Mouse (Mus musculus): Measurements from ENCODE around the gene Gramd1a. TPM values are rescaled to one million over a fixed set of nuclear protein-coding genes. Genes with fewer than 3 reads are reported as not detected.
A peak's percentile ranks its signal among the peaks of the same experiment; 100 is the strongest.

Gene Gramd1a
- polyA plus RNA-seq, 1 experiment from 2014 or later = 57.9 TPM

GRCm38 (mm10) chr7:31144886-31145285 lies 10.8 kb downstream of the Gramd1a start:
- ATAC-seq (ENCODE audit: insufficient read depth, low FRiP score) = no peak
- Histone ChIP-seq H3K4me1 (ENCODE audit: control insufficient read depth, insufficient read depth, low read length) (peaks cover 33% of the 10 kb centered on the region), H3K27ac (ENCODE audit: low read length) (no peak overlapping the region), H3K4me3 (replicated peaks; ENCODE audit: low read length) (no peak overlapping the region), H3K27me3 (ENCODE audit: control insufficient read depth, insufficient read depth, low read length) (no peaks in the 10 kb centered on the region), H3K9ac (ENCODE audit: low read length) (no peak overlapping the region), H3K4me2 (ENCODE audit: low read depth, low read length) (no peak overlapping the region), H3K36me3 (ENCODE audit: control insufficient read depth, insufficient read depth, low read length) (peaks cover 29% of the 10 kb centered on the region), H3K9me3 (replicated peaks; ENCODE audit: control insufficient read depth, low read length) (no peaks in the 10 kb centered on the region)
- WGBS = 95% methylated on average over 16 of the region's 16 CpGs

DNA sequence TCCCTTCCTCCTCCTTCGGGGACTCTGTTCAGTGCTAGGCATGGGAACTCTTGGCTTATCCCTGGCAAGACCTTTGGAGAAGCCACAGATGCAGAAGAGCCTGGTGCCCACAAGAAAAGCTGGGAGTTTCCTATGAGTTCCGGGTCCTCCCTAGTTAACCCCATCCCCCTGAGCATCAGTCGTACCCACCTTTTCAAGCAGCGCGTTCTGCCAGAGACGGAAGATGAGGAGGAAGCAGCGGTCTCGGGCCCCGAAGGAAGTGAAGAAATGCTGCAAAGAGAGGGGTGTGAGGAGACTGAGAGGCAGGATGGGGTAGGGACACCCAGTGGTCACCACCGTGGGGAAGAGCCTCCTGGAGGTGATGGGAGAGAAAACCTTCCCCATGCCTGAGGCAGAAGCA lies 14.8 kb downstream of the Gramd1a start:
- no peak for ATAC-seq (ENCODE audit: insufficient read depth, low FRiP score)
- Histone ChIP-seq H3K4me2 (ENCODE audit: low read depth, low read length) (no peak overlapping the region), H3K27me3 (ENCODE audit: control insufficient read depth, insufficient read depth, low read length) (no peaks in the 10 kb centered on the region), H3K27ac (ENCODE audit: low read length) (no peak overlapping the region), H3K9ac (ENCODE audit: low read length) (no peak overlapping the region), H3K4me1 (ENCODE audit: control insufficient read depth, insufficient read depth, low read length) (peaks cover 4% of the 10 kb centered on the region), H3K4me3 (replicated peaks; ENCODE audit: low read length) (no peak overlapping the region), H3K36me3 (ENCODE audit: control insufficient read depth, insufficient read depth, low read length) (peaks cover 59% of the 10 kb centered on the region), H3K9me3 (replicated peaks; ENCODE audit: control insufficient read depth, low read length) (no peaks in the 10 kb centered on the region)
- 92% methylated on average over 10 of the region's 10 CpGs for WGBS

- H3K4me3 ChIP-seq (replicated peaks; ENCODE audit: low read length) = no peak overlapping the region
- peaks cover 59% of the 10 kb centered on the region for H3K36me3 ChIP-seq (ENCODE audit: control insufficient read depth, insufficient read depth, low read length)
- 81% methylated on average over 4 of the region's 4 CpGs for WGBS
- H3K9me3 ChIP-seq (replicated peaks; ENCODE audit: control insufficient read depth, low read length) = no peaks in the 10 kb centered on the region
- H3K4me1 ChIP-seq (ENCODE audit: control insufficient read depth, insufficient read depth, low read length) = no peaks in the 10 kb centered on the region
- no peak overlapping the region for H3K4me2 ChIP-seq (ENCODE audit: low read depth, low read length)
- ATAC-seq (ENCODE audit: insufficient read depth, low FRiP score) = no peak
- no peak overlapping the region for H3K27ac ChIP-seq (ENCODE audit: low read length)
- no peak overlapping the region for H3K9ac ChIP-seq (ENCODE audit: low read length)
- no peaks in the 10 kb centered on the region for H3K27me3 ChIP-seq (ENCODE audit: control insufficient read depth, insufficient read depth, low read length)
Observed at GRCm38 (mm10) chr7:31140302-31140701, 15.4 kb downstream of the Gramd1a start.

DNA sequence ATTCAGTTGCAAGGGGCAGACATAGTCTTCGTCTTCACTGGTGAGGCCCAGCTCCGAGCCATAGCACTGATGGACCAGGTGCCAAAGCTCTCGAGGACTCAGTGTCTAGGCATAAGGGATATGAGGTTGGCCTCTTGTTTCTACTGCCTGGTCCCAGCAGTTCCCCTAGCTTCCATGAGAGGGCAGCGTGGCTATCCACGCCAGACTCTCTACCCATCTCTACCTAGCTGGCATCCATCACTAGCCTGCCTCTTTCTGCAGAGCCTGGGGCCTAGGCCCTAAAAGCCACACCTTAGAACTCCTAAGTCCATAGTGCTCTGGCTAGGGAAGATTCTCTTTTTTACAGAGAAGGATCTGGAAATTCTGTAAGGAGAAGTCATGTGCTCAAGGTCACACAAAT lies 15.9 kb downstream of the Gramd1a start:
- 64% methylated on average over 5 of the region's 5 CpGs for WGBS
- no peaks in the 10 kb centered on the region for H3K27me3 ChIP-seq (ENCODE audit: control insufficient read depth, insufficient read depth, low read length)
- H3K4me2 ChIP-seq (ENCODE audit: low read depth, low read length) = no peak overlapping the region
- no peaks in the 10 kb centered on the region for H3K4me1 ChIP-seq (ENCODE audit: control insufficient read depth, insufficient read depth, low read length)
- H3K4me3 ChIP-seq (replicated peaks; ENCODE audit: low read length) = no peak overlapping the region
- no peaks in the 10 kb centered on the region for H3K9me3 ChIP-seq (replicated peaks; ENCODE audit: control insufficient read depth, low read length)
- H3K9ac ChIP-seq (ENCODE audit: low read length) = no peak overlapping the region
- no peak overlapping the region for H3K27ac ChIP-seq (ENCODE audit: low read length)
- 0 out of 2 replicates have a peak, but pooled peaks have one; percentile 26 for ATAC-seq (ENCODE audit: insufficient read depth, low FRiP score)
- H3K36me3 ChIP-seq (ENCODE audit: control insufficient read depth, insufficient read depth, low read length) = peaks cover 65% of the 10 kb centered on the region

DNA sequence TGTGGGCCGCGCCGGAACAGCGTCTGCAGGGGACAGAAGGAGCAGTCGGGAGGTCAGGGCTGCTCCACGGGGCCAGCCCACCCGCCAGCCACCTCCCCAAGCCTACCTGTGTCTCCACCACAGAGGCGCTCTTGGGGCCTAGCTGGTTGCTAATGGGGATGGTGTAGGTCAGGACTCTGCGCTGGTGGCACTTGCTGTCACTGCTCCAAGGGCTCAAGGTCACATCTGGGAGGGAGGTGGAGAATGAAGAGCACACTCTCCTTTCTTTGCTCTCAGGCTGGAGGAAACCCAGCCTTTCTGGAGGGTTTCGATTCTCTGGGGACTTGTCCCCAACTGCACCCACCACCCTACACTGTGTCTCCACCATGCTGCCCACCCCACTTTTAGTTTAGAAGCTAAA lies 20.0 kb downstream of the Gramd1a start:
- no peak overlapping the region for H3K27ac ChIP-seq (ENCODE audit: low read length)
- H3K27me3 ChIP-seq (ENCODE audit: control insufficient read depth, insufficient read depth, low read length) = no peaks in the 10 kb centered on the region
- no peak for ATAC-seq (ENCODE audit: insufficient read depth, low FRiP score)
- H3K9me3 ChIP-seq (replicated peaks; ENCODE audit: control insufficient read depth, low read length) = no peaks in the 10 kb centered on the region
- peaks cover 67% of the 10 kb centered on the region for H3K36me3 ChIP-seq (ENCODE audit: control insufficient read depth, insufficient read depth, low read length)
- H3K4me1 ChIP-seq (ENCODE audit: control insufficient read depth, insufficient read depth, low read length) = no peaks in the 10 kb centered on the region
- no peak overlapping the region for H3K4me3 ChIP-seq (replicated peaks; ENCODE audit: low read length)
- H3K4me2 ChIP-seq (ENCODE audit: low read depth, low read length) = no peak overlapping the region
- no peak overlapping the region for H3K9ac ChIP-seq (ENCODE audit: low read length)
- WGBS = 93% methylated on average over 10 of the region's 10 CpGs

- ATAC-seq (ENCODE audit: insufficient read depth, low FRiP score) = no peak
- Histone ChIP-seq H3K36me3 (ENCODE audit: control insufficient read depth, insufficient read depth, low read length) (peaks cover 45% of the 10 kb centered on the region), H3K27ac (ENCODE audit: low read length) (no peak overlapping the region), H3K4me2 (ENCODE audit: low read depth, low read length) (no peak overlapping the region), H3K27me3 (ENCODE audit: control insufficient read depth, insufficient read depth, low read length) (no peaks in the 10 kb centered on the region; the same call in 1 of the 2 replicates), H3K9me3 (replicated peaks; ENCODE audit: control insufficient read depth, low read length) (no peaks in the 10 kb centered on the region), H3K4me1 (ENCODE audit: control insufficient read depth, insufficient read depth, low read length) (no peaks in the 10 kb centered on the region), H3K9ac (ENCODE audit: low read length) (no peak overlapping the region), H3K4me3 (replicated peaks; ENCODE audit: low read length) (no peak overlapping the region)
- 88% methylated on average over 4 of the region's 4 CpGs for WGBS
Observed at GRCm38 (mm10) chr7:31131866-31132265, 23.8 kb downstream of the Gramd1a start.

DNA sequence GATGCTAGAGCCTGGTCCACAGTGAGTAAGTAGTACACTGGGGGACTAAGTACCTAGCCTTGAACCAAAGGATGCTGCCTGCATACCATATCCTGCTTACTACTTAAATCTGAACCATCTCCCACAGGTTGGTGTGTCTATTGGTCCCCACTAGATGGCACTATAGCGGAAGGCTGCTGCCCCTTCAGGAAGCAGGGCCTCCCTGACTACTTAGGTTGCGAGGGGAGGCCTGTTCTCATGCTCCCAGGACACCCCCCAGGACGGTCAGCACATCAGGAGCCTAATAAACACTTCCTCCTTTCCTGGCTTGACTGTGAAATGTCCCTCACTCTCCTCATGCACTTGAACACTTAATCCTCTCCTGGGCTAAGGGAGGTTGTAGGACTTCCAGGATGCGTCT lies 24.9 kb downstream of the Gramd1a start:
- Histone ChIP-seq H3K4me1 (ENCODE audit: control insufficient read depth, insufficient read depth, low read length) (peaks cover 5% of the 10 kb centered on the region; the same call in 1 of the 2 replicates), H3K36me3 (ENCODE audit: control insufficient read depth, insufficient read depth, low read length) (peaks cover 37% of the 10 kb centered on the region), H3K9ac (ENCODE audit: low read length) (no peak overlapping the region), H3K27ac (ENCODE audit: low read length) (no peak overlapping the region), H3K4me2 (ENCODE audit: low read depth, low read length) (no peak overlapping the region), H3K4me3 (replicated peaks; ENCODE audit: low read length) (no peak overlapping the region), H3K9me3 (replicated peaks; ENCODE audit: control insufficient read depth, low read length) (no peaks in the 10 kb centered on the region), H3K27me3 (ENCODE audit: control insufficient read depth, insufficient read depth, low read length) (peaks cover 9% of the 10 kb centered on the region)
- no peak for ATAC-seq (ENCODE audit: insufficient read depth, low FRiP score)
- 31% methylated on average over 4 of the region's 4 CpGs for WGBS

- Histone ChIP-seq H3K27me3 (ENCODE audit: control insufficient read depth, insufficient read depth, low read length) (peaks cover 14% of the 10 kb centered on the region), H3K4me3 (replicated peaks; ENCODE audit: low read length) (no peak overlapping the region), H3K9ac (ENCODE audit: low read length) (no peak overlapping the region), H3K4me1 (ENCODE audit: control insufficient read depth, insufficient read depth, low read length) (peaks cover 5% of the 10 kb centered on the region; the same call in 1 of the 2 replicates), H3K27ac (ENCODE audit: low read length) (no peak overlapping the region), H3K4me2 (ENCODE audit: low read depth, low read length) (no peak overlapping the region), H3K9me3 (replicated peaks; ENCODE audit: control insufficient read depth, low read length) (no peaks in the 10 kb centered on the region), H3K36me3 (ENCODE audit: control insufficient read depth, insufficient read depth, low read length) (peaks cover 35% of the 10 kb centered on the region)
- 94% methylated on average over 7 of the region's 7 CpGs for WGBS
- ATAC-seq (ENCODE audit: insufficient read depth, low FRiP score) = no peak
Observed at GRCm38 (mm10) chr7:31130197-31130596, 25.5 kb downstream of the Gramd1a start.

GRCm38 (mm10) chr7:31128157-31128705 lies 27.5 kb downstream of the Gramd1a start:
- WGBS = 56% methylated on average over 9 of the region's 9 CpGs
- Histone ChIP-seq H3K4me1 (ENCODE audit: control insufficient read depth, insufficient read depth, low read length) (peaks cover 5% of the 10 kb centered on the region; the same call in 1 of the 2 replicates), H3K36me3 (ENCODE audit: control insufficient read depth, insufficient read depth, low read length) (peaks cover 18% of the 10 kb centered on the region), H3K4me2 (ENCODE audit: low read depth, low read length) (no peak overlapping the region), H3K9ac (ENCODE audit: low read length) (no peak overlapping the region), H3K4me3 (replicated peaks; ENCODE audit: low read length) (no peak overlapping the region), H3K9me3 (replicated peaks; ENCODE audit: control insufficient read depth, low read length) (no peaks in the 10 kb centered on the region), H3K27ac (ENCODE audit: low read length) (no peak overlapping the region), H3K27me3 (ENCODE audit: control insufficient read depth, insufficient read depth, low read length) (peaks cover 19% of the 10 kb centered on the region)
- ATAC-seq (ENCODE audit: insufficient read depth, low FRiP score) = no peak

All from stomach, embryonic 16.5 days (tissue).